In genomic region chr11:61493525-61494128, GRCm38 (mm10) we compare ENCODE assay signal across 8 mouse cellular contexts. TPM values are rescaled to one million over a fixed set of nuclear protein-coding genes. Genes with fewer than 3 reads are reported as not detected.
A peak's percentile ranks its signal among the peaks of the same experiment; 100 is the strongest.
DNase-seq lines count a peak whose midpoint lies in the region; ATAC-seq and TF ChIP-seq lines count a peak whose summit lies in the region.

No protein-coding gene starts in this region.

- peak overlapping the region; percentile 84 for H3K4me3 ChIP-seq in neural tube, embryonic 11.5 days (ENCODE audit: low read depth, low read length)
- peak overlapping the region; percentile 85 for H3K4me3 ChIP-seq in embryonic fibroblast, embryonic 13.5 days (ENCODE audit: insufficient read depth, low read length)
- peak overlapping the region; percentile 89 for H3K4me3 ChIP-seq in intestine, embryonic 16.5 days (ENCODE audit: low read length)
- peak overlapping the region; percentile 79 for H3K4me3 ChIP-seq in lung, embryonic 16.5 days (ENCODE audit: low read length)

- 1% methylated on average over 36 of the region's 50 CpGs for WGBS in neural tube, embryonic 11.5 days
- WGBS in intestine, embryonic 16.5 days, result under 1% methylated on average over 48 of the region's 50 CpGs
- under 1% methylated on average over 42 of the region's 50 CpGs for WGBS in lung, embryonic 16.5 days

- peaks cover 24% of the 10 kb centered on the region for H3K36me3 ChIP-seq in neural tube, embryonic 11.5 days (ENCODE audit: control insufficient read depth, insufficient read depth, low read length)
- H3K36me3 ChIP-seq in intestine, embryonic 16.5 days (ENCODE audit: control insufficient read depth, insufficient read depth, low read length), result peaks cover 15% of the 10 kb centered on the region
- peaks cover 36% of the 10 kb centered on the region for H3K36me3 ChIP-seq in lung, embryonic 16.5 days (ENCODE audit: control insufficient read depth, insufficient read depth, low read length)

- ATAC-seq in neural tube, embryonic 11.5 days (ENCODE audit: insufficient read depth, low FRiP score, low TSS enrichment), result peak; percentile 63
- peak; percentile 67 for ATAC-seq in intestine, embryonic 16.5 days
- peak; percentile 50 for ATAC-seq in lung, embryonic 16.5 days (ENCODE audit: low read depth)

- peak; percentile 52 for DNase-seq in neural tube, embryonic 11.5 days (ENCODE audit: low spot score)
- no peak for DNase-seq in neural tube, embryonic 10.5 days (ENCODE audit: extremely low spot score, low spot score)
- peak; percentile 55 to 60 for DNase-seq in adrenal gland, postnatal 36 days
- DNase-seq in right cerebral cortex, postnatal 25 days, result peak; percentile 54
- DNase-seq in urinary bladder, postnatal 4 days (ENCODE audit: low spot score in 2 of 2), result no peak

- no peak for TF ChIP-seq CTCF in embryonic fibroblast, embryonic 13.5 days (IDR thresholded peaks at IDR 0.05; ENCODE audit: borderline replicate concordance, insufficient read depth, low read length)

- H3K27me3 ChIP-seq in neural tube, embryonic 11.5 days (ENCODE audit: control insufficient read depth, insufficient read depth, low read length), result no peaks in the 10 kb centered on the region
- H3K27me3 ChIP-seq in intestine, embryonic 16.5 days (replicated peaks; ENCODE audit: control insufficient read depth, insufficient read depth, low read length), result no peaks in the 10 kb centered on the region
- H3K27me3 ChIP-seq in lung, embryonic 16.5 days (ENCODE audit: control insufficient read depth, insufficient read depth, low read depth, low read length), result no peaks in the 10 kb centered on the region

- peak; percentile 34; the same call in 1 of the 2 replicates for TF ChIP-seq POLR2A in embryonic fibroblast, embryonic 13.5 days (IDR thresholded peaks at IDR 0.05; ENCODE audit: low read depth, low read length)

- H3K9me3 ChIP-seq in neural tube, embryonic 11.5 days (ENCODE audit: control insufficient read depth, low read length), result no peaks in the 10 kb centered on the region
- H3K9me3 ChIP-seq in intestine, embryonic 16.5 days (ENCODE audit: control insufficient read depth, low read length), result no peaks in the 10 kb centered on the region
- no peaks in the 10 kb centered on the region for H3K9me3 ChIP-seq in lung, embryonic 16.5 days (ENCODE audit: control insufficient read depth, low read length)

- H3K4me2 ChIP-seq in neural tube, embryonic 11.5 days (ENCODE audit: low read depth), result peak overlapping the region; percentile 90
- H3K4me2 ChIP-seq in intestine, embryonic 16.5 days (ENCODE audit: low read depth, low read length), result peak overlapping the region; percentile 71
- H3K4me2 ChIP-seq in lung, embryonic 16.5 days (ENCODE audit: low read depth, low read length), result peak overlapping the region; percentile 92

- peak overlapping the region; percentile 86 for H3K9ac ChIP-seq in neural tube, embryonic 11.5 days (ENCODE audit: low read length)
- peak overlapping the region; percentile 87 for H3K9ac ChIP-seq in intestine, embryonic 16.5 days (ENCODE audit: low read depth, low read length)
- peak overlapping the region; percentile 85 for H3K9ac ChIP-seq in lung, embryonic 16.5 days (ENCODE audit: low read length)

- peak overlapping the region; percentile 80 for H3K27ac ChIP-seq in neural tube, embryonic 11.5 days (ENCODE audit: low read depth, low read length)
- peak overlapping the region; percentile 76 for H3K27ac ChIP-seq in embryonic fibroblast, embryonic 13.5 days (ENCODE audit: insufficient read depth, low read length)
- peak overlapping the region; percentile 88 for H3K27ac ChIP-seq in intestine, embryonic 16.5 days (ENCODE audit: low read length)
- peak overlapping the region; percentile 87 for H3K27ac ChIP-seq in lung, embryonic 16.5 days (ENCODE audit: low read length)

- peaks cover 11% of the 10 kb centered on the region for H3K4me1 ChIP-seq in neural tube, embryonic 11.5 days (ENCODE audit: control insufficient read depth, insufficient read depth, low read length)
- no peaks in the 10 kb centered on the region for H3K4me1 ChIP-seq in embryonic fibroblast, embryonic 13.5 days (ENCODE audit: control insufficient read depth, insufficient read depth, low read length)
- H3K4me1 ChIP-seq in intestine, embryonic 16.5 days (ENCODE audit: control insufficient read depth, insufficient read depth, low read length), result peaks cover 11% of the 10 kb centered on the region
- peaks cover 15% of the 10 kb centered on the region for H3K4me1 ChIP-seq in lung, embryonic 16.5 days (replicated peaks; ENCODE audit: control insufficient read depth, insufficient read depth, low read length)

RNA-seq across cellular contexts. Expression of gene Mapk7, which starts 0.6 kb away (rescaled TPM):
- 70.1 and 76.7 TPM in 2 replicates for polyA plus RNA-seq in neural tube, embryonic 11.5 days (2014; fragmentation: Nextera tagmentation; extraction: Ambion mirVana)
- total RNA-seq in adrenal gland, postnatal 36 days (2021), result 10 to 100 TPM; 14.0 to 19.4 TPM
- 28.3 and 35.6 TPM in 2 replicates for polyA plus RNA-seq in embryonic fibroblast, embryonic 13.5 days (2011; ENCODE audit: insufficient read length, low read depth, missing spikeins)
- 34.2 and 34.9 TPM in 2 replicates for polyA plus RNA-seq in intestine, embryonic 16.5 days (2015; fragmentation: Nextera tagmentation; extraction: Ambion mirVana)
- polyA plus RNA-seq in lung, embryonic 16.5 days (2015; fragmentation: Nextera tagmentation; extraction: Ambion mirVana), result 59.6 and 61.8 TPM in 2 replicates

RNA-seq across cellular contexts. Expression of gene Mfap4, which starts 8.4 kb away (rescaled TPM):
- polyA plus RNA-seq in neural tube, embryonic 11.5 days (2014; fragmentation: Nextera tagmentation; extraction: Ambion mirVana), result 119 and 127 TPM in 2 replicates
- total RNA-seq in adrenal gland, postnatal 36 days (2021), result 10 to 100 TPM in 1 of 2 experiments, 1 to 10 TPM in 1; 7.8 to 10.9 TPM
- 140 and 530 TPM in 2 replicates for polyA plus RNA-seq in embryonic fibroblast, embryonic 13.5 days (2011; ENCODE audit: insufficient read length, low read depth, missing spikeins)
- 229 and 237 TPM in 2 replicates for polyA plus RNA-seq in intestine, embryonic 16.5 days (2015; fragmentation: Nextera tagmentation; extraction: Ambion mirVana)
- 1,630 and 1,660 TPM in 2 replicates for polyA plus RNA-seq in lung, embryonic 16.5 days (2015; fragmentation: Nextera tagmentation; extraction: Ambion mirVana)

RNA-seq across cellular contexts. Expression of gene B9d1, which starts 11.3 kb away (rescaled TPM):
- 40.5 and 45.8 TPM in 2 replicates for polyA plus RNA-seq in neural tube, embryonic 11.5 days (2014; fragmentation: Nextera tagmentation; extraction: Ambion mirVana)
- 10 to 100 TPM; 20.8 to 23.8 TPM for total RNA-seq in adrenal gland, postnatal 36 days (2021)
- 18.4 and 23.8 TPM in 2 replicates for polyA plus RNA-seq in embryonic fibroblast, embryonic 13.5 days (2011; ENCODE audit: insufficient read length, low read depth, missing spikeins)
- polyA plus RNA-seq in intestine, embryonic 16.5 days (2015; fragmentation: Nextera tagmentation; extraction: Ambion mirVana), result 18.9 and 19.2 TPM in 2 replicates
- 47.3 and 47.9 TPM in 2 replicates for polyA plus RNA-seq in lung, embryonic 16.5 days (2015; fragmentation: Nextera tagmentation; extraction: Ambion mirVana)

RNA-seq across cellular contexts. Expression of gene Rnf112, which starts 39.7 kb away (rescaled TPM):
- 1.4 and 1.5 TPM in 2 replicates for polyA plus RNA-seq in neural tube, embryonic 11.5 days (2014; fragmentation: Nextera tagmentation; extraction: Ambion mirVana)
- total RNA-seq in adrenal gland, postnatal 36 days (2021), result 1 to 10 TPM; 1.1 to 1.3 TPM
- polyA plus RNA-seq in embryonic fibroblast, embryonic 13.5 days (2011; ENCODE audit: insufficient read length, low read depth, missing spikeins), result 0.70 TPM in 1 of 2 replicates, not detected in the other
- polyA plus RNA-seq in intestine, embryonic 16.5 days (2015; fragmentation: Nextera tagmentation; extraction: Ambion mirVana), result 0.88 and 1.1 TPM in 2 replicates
- polyA plus RNA-seq in lung, embryonic 16.5 days (2015; fragmentation: Nextera tagmentation; extraction: Ambion mirVana), result 0.78 and 1.2 TPM in 2 replicates

Comparison
In these comparisons a context has a peak if more than half of its experiments do, and no peak if none do; other contexts are left out.
1. DNase-seq: peak in neural tube, embryonic 11.5 days (single experiment), adrenal gland, postnatal 36 days (2 of 2) and right cerebral cortex, postnatal 25 days (single experiment); none in neural tube, embryonic 10.5 days (single experiment) and urinary bladder, postnatal 4 days (0 of 2).
2. Peak in every context shown above with its lines, with median percentiles within 50 percentile points of each other: ATAC-seq, H3K27ac ChIP-seq, H3K4me2 ChIP-seq, H3K4me3 ChIP-seq and H3K9ac ChIP-seq.